Mouse (Mus musculus) ES-E14 (cell line): ENCODE measurements around the gene Lypd6. TPM values are rescaled to one million over a fixed set of nuclear protein-coding genes. Genes with fewer than 3 reads are reported as not detected.

Source experiments
- DNase-seq: peaks from one replicate; pipeline ENCODE4 v3.0.0-alpha.2; 2013; ENCODE audit warnings: low read depth, low spot score
- H3K27ac ChIP-seq: 2 replicates; pipeline ENCODE4 v1.5.1; 2012; ENCODE audit warnings: low read depth, mild to moderate bottlenecking, low read length, moderate library complexity, mixed read lengths; ENCODE audit not compliant: poor library complexity, insufficient read depth, severe bottlenecking
- H3K36me3 ChIP-seq: 2 replicates; pipeline ENCODE4 v1.6.1; 2012; ENCODE audit warnings: mild to moderate bottlenecking, low read length, moderate library complexity, mixed read lengths; ENCODE audit not compliant: control insufficient read depth, poor library complexity, insufficient read depth, severe bottlenecking
- H3K4me1 ChIP-seq, 2 experiments: fragments of 150-350 bp in 1 of 2; sonication (generic) in 1 of 2; 2 replicates each; pipeline ENCODE4 v1.6.1; 2012; ENCODE audit warnings: low read length in 2 of 2, mild to moderate bottlenecking in 1 of 2, mixed read lengths in 1 of 2; ENCODE audit not compliant: control insufficient read depth in 2 of 2, insufficient read depth in 2 of 2, poor library complexity in 1 of 2
- H3K4me3 ChIP-seq, 2 experiments: fragments of 150-350 bp in 1 of 2; sonication (generic) in 1 of 2; 2 replicates each; pipeline ENCODE4 v1.5.1; 2012; ENCODE audit warnings: low read length in 2 of 2, low read depth in 1 of 2, mild to moderate bottlenecking in 1 of 2, mixed read lengths in 1 of 2; ENCODE audit not compliant: insufficient read depth in 1 of 2, poor library complexity in 1 of 2, severe bottlenecking in 1 of 2
- H3K9ac ChIP-seq: 2 replicates; pipeline ENCODE4 v1.6.1; 2012; ENCODE audit warnings: low read depth, mild to moderate bottlenecking, low read length, mixed read lengths; ENCODE audit not compliant: poor library complexity, insufficient read depth, severe bottlenecking
- H3K9me3 ChIP-seq: fragments of 150-350 bp; sonication (generic); 2 replicates; pipeline ENCODE4 v1.6.1; 2012; ENCODE audit warnings: low read depth, mild to moderate bottlenecking, low read length; ENCODE audit not compliant: control insufficient read depth, insufficient read depth
- CHD2 ChIP-seq: IDR thresholded peaks from 2 replicates; pipeline ENCODE4 v1.6.1; 2014; ENCODE audit warnings: mild to moderate bottlenecking, low read depth, low read length, inconsistent platforms
- HCFC1 ChIP-seq: IDR thresholded peaks from 2 replicates; pipeline ENCODE4 v1.6.1; 2012; ENCODE audit warnings: low read length, inconsistent platforms, borderline replicate concordance; ENCODE audit not compliant: insufficient read depth
- MAFK ChIP-seq: IDR thresholded peaks from 2 replicates; pipeline ENCODE4 v1.6.1; 2014; ENCODE audit warnings: mild to moderate bottlenecking, low read depth, low read length, inconsistent platforms; ENCODE audit not compliant: insufficient read depth
- ZC3H11A ChIP-seq: IDR thresholded peaks from 2 replicates; pipeline ENCODE4 v1.6.1; 2012; ENCODE audit warnings: low read depth, mild to moderate bottlenecking, inconsistent platforms, low read length, borderline replicate concordance
- ZNF384 ChIP-seq: IDR thresholded peaks from 2 replicates; pipeline ENCODE4 v1.6.1; 2012; ENCODE audit warnings: low read depth, low read length, inconsistent platforms
- in situ Hi-C, 2 experiments: fragments of 600-800 bp; cut with MboI; formaldehyde crosslinking; loops; one replicate each; pipeline ENCODE4 v1.15.1; 2025; ENCODE audit warnings: low sequenced_read_pairs in 2 of 2, inconsistent platforms in 1 of 2; ENCODE audit not compliant: unreplicated experiment in 2 of 2
- total RNA-seq: library from RNA; depleted of rRNA; stranded (reverse); fragments of 300-350 nt; gene quantifications from 2 replicates; pipeline ENCODE4 v1.2.3, GENCODE M21; 2012; rRNA removed

Gene Lypd6
- total RNA-seq = 1.5 and 3.1 TPM in 2 replicates

GRCm38 (mm10) chr2:50066246-50066967, at the start of gene Lypd6:
Gene Lypd6 (plus strand): TSS chr2:50066429.
- no peaks in the 10 kb centered on the region for H3K9me3 ChIP-seq
- peak within 1 kb of the TSS; percentile 54 for H3K9ac ChIP-seq
- no peaks in the 10 kb centered on the region for H3K36me3 ChIP-seq
- H3K4me3 ChIP-seq = peak within 1 kb of the TSS; percentile 77 to 83
- TF ChIP-seq MAFK (no peak), ZNF384 (no peak), ZC3H11A (no peak), CHD2 (no peak), HCFC1 (no peak)
- in situ Hi-C loops = no loop called here
- no peak within 1 kb of the TSS for H3K27ac ChIP-seq
- peak; percentile 68 for DNase-seq
- H3K4me1 ChIP-seq = no peaks in the 10 kb centered on the region

GRCm38 (mm10) chr2:50019477-50019876, 46.8 kb upstream of the Lypd6 start:
- Histone ChIP-seq H3K9me3 (no peaks in the 10 kb centered on the region), H3K4me3 (no peak overlapping the region), H3K9ac (no peak overlapping the region), H3K27ac (no peak overlapping the region), H3K36me3 (no peaks in the 10 kb centered on the region), H3K4me1 (peaks cover 0 to 2% of the 10 kb centered on the region in 2 experiments; a peak in 1 of 4 replicates)
- DNase-seq = no peak
- no peak for TF ChIP-seq ZNF384
- no peak for TF ChIP-seq ZC3H11A
- TF ChIP-seq CHD2 = no peak
- no peak for TF ChIP-seq MAFK
- no peak for TF ChIP-seq HCFC1
- in situ Hi-C loops = no loop called here

- no peak for TF ChIP-seq CHD2
- TF ChIP-seq MAFK = no peak
- Histone ChIP-seq H3K4me3 (no peak overlapping the region), H3K9ac (no peak overlapping the region), H3K9me3 (no peaks in the 10 kb centered on the region), H3K4me1 (peaks cover 0 to under 1% of the 10 kb centered on the region in 2 experiments; a peak in 1 of 4 replicates), H3K27ac (no peak overlapping the region), H3K36me3 (no peaks in the 10 kb centered on the region)
- DNase-seq = no peak
- in situ Hi-C loops = no loop called here
Measured at GRCm38 (mm10) chr2:50025549-50025948, 40.7 kb upstream of the Lypd6 start.

DNA sequence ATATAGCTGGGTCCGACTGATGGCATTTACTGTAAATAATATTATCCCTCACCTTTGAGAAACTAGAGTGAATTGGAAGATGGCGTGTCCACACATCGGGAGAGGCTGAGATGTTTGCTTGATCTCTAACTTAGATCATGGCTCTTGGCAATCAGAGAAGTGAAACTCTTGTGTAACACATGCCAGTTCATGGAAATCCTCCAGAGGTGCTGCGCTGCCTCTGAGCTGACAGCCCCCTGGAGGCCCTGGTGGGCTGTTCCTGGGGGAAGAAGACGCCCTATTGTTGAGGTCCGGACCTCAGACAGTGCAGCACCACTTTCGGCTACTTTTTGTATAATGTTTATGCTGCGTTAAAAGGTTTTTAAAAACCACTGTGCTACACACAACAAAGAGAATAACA, 37.3 kb upstream of the Lypd6 start:
- Histone ChIP-seq H3K36me3 (no peaks in the 10 kb centered on the region), H3K9ac (no peak overlapping the region), H3K4me1 (no peaks in the 10 kb centered on the region), H3K4me3 (no peak overlapping the region), H3K9me3 (no peaks in the 10 kb centered on the region), H3K27ac (no peak overlapping the region)
- no peak for DNase-seq
- in situ Hi-C loops = no loop called here
- TF ChIP-seq MAFK (no peak), CHD2 (no peak), ZNF384 (no peak), ZC3H11A (no peak), HCFC1 (no peak)
